Mouse (Mus musculus) neutrophil, adult 59 days (primary cell): ENCODE data around the gene Grm4. TPM values are rescaled to one million over a fixed set of nuclear protein-coding genes. Genes with fewer than 3 reads are reported as not detected.

ENCODE experiments used
- total RNA-seq, 2 experiments: library from RNA; stranded (reverse); gene quantifications; 1 replicate in 1 of 2; 2 replicates in 1 of 2; pipeline ENCODE4 v1.2.4; 2023

Gene Grm4
- total RNA-seq: under 1 TPM in 1 of 2 experiments, not detected in 1; 0.09 TPM

DNA sequence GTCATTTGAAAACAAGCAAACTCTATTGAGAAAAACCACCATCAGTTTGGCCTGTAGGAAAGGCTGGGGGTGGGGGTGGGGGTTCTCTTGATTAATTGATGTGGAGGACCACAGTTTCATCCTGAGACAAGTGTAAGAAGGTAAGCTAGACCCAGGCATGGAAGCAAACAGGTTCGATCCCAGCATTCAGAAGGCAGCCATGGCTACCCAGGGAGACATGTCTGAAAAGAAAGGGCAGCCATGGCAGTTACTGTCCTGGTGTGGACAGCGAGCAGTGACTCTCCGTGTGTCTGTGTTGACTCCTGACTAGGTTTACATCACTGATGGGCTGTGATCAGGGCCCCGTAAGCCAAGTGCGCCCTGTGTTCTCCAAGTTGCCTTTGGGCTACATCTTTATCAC is at the start of gene Grm4:
Gene Grm4, minus strand, starts transcription at position 101 of the 400 bp plus-strand sequence.

DNA sequence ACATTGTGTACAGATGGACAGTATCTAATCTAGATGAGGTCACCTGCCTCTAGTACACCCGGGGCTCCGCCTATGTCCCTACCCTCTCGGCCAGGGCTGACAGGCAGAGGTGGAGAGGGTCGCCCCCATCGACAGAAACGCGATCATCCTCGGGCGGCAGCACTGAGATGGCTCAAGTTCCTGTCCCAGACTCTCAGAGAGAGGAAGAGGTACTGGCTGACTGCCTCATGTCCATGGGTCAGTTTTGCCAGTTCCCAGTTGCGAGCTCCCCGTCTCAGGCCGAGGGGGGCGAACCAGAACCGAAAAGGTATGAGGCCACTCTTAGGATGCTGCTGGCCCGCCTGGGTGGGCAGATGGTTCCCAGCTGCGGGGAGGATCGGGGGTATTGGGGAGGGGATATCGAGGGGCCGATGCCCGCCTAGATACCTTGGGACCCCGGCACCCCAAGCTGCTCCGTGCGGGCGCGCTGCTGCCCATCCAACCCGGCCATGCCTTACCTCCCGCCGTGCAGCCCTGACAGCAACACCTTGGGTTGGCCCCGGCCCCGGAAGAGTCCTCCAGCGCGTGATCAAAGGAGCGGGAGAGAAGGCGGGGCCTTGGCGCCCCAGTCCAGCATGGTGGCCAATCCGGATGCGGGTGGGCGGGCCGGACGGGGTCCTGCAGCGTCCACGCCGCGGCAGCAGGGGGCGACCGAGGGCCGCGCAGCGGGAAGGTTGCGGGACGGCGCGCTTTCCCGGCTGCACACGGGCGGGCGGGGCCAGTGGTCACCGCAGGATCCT is 44.1 kb upstream of the Grm4 start, which contains the start of gene AI413582:
Gene AI413582, minus strand, starts transcription at position 594 of the 779 bp plus-strand sequence.

DNA sequence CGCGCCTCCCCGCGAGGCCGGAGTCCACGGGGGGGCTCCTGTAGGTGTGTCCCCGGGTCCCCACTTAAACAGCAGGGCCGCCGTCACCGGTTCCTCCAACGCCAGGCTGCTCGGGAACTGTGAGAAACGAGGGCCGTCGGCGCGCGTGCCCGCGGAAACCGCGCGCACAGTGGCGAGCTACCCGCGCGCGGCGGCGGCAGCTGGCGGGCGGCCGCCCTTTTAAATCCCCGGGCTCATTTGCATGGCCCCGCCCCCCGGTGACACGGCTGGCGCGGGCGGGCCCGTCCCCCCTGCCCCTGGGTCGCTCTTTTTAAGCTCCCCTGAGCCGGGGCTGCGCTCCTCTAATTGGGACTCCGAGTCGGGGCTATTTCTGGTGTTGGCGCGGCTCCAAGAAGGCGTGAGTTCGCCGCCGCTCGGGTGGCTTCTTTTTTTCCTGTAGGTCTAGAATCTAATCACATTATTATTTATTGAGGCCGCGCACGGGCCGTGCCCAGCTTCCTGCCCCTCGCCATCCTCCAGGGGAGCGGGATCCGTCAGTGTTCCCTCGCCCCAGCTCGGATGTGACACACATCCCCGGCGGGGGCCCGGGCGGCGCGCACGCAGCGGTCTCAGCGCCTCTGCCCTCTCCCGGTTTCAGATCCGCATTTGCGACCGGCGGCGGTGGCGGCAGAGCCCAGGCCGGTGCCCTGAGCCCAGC is 35.3 kb upstream of the Grm4 start, which contains the start of gene Hmga1:
Gene Hmga1, plus strand, starts transcription at position 183 of the 697 bp plus-strand sequence.

Other genes with a start within 250 kb of the Grm4 start
- gene Hmga1, start 35.1 kb upstream of the Grm4 start, total RNA-seq: 10 to 100 TPM; 63.8 to 70.1 TPM
- 10 to 100 TPM; 30.3 to 36.6 TPM for gene AI413582, start 44.4 kb upstream of the Grm4 start, total RNA-seq
- gene Nudt3, start 102.1 kb upstream of the Grm4 start, total RNA-seq: 10 to 100 TPM; 54.9 to 58.2 TPM
- not detected for gene RPS10-NUDT3, start 113.8 kb upstream of the Grm4 start, total RNA-seq
- gene Rps10, start 115.3 kb upstream of the Grm4 start, total RNA-seq: 100 to 1,000 TPM; 724 to 797 TPM
- under 1 TPM in 1 of 2 experiments, not detected in 1; 0.11 TPM for gene Pacsin1, start 134.1 kb upstream of the Grm4 start, total RNA-seq
- gene Spdef, start 207.6 kb upstream of the Grm4 start, total RNA-seq: not detected